Mouse (Mus musculus): ENCODE measurements around the gene Poglut1.
"Not testable (repeated sequence)": the region's sequence is repeated elsewhere in the genome, so short reads cannot be mapped to it uniquely, and the experiment has no call there.

Poglut1 gene

GRCm38 (mm10) chr16:38536544-38537146 is 13.4 kb downstream of the Poglut1 start:
- DNase-seq (ENCODE audit: low read depth): no peak

DNA sequence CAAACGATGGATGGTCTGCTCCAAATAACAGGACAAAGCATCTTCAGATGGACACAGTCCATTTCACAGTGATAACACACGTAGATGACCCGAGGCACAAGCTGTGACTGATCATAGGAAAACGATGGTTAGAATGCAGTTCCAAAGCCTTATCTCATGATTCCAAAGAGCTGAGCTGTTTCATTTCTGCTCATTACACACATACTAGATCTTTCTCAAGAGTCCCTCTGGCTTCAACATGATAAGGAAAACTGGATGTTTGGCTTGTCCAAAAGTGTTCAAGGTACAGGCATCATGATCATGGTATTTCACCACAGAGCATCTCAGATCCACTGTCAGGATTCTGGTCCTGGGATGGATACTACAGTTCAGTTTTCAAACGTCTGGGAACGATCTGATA is 23.8 kb downstream of the Poglut1 start:
- DNase-seq (ENCODE audit: low read depth): no peak

DNA sequence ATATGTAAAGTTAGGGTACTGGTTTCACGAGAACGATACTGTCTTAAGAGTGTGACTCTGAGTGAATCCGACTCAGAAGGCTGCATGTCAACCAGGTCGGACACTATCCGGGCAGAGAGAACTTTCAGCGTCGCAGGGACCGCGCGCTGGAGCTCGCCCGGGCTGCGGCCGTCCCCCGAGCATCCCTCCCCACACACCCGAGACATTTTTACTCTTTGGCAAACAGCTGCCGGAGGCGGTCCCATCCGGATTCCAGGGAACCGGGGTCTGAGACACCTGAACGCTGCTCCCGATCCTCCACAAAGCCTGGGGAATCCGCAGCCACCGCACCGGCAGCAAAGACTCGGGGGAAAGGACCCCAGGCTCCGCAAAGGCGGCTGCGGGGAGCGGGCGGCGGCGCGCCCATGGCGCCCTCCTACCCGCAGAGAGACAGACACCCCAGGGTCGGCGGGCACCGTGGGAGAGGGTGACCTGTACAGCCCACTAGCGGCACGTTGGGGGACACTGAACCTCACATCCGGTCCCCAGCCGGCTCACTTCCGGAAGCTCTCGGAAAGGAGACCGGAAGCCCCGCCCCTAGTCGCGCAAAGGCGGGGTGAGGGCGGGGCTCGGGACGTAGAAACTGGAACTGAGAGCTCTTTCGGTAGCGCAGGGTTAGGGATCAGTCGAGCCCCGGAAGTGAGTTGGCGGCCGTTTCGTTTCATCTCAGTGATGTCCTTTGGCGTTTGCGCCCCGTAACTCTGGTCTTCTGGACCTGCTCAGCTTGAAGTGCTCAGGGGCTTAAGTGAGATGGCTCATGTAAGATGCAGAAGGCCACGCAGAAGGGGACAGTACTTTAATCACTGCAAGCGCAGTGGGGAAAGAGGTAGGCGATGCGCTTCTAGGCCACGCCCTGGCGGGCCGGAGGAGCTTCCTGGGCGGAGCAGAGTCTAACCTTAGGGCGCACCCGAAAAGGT is 27.7 kb downstream of the Poglut1 start, which contains the start of gene Timmdc1:
Gene Timmdc1, minus strand, starts transcription at position 535 of the 956 bp plus-strand sequence.
- peak; percentile 95 for DNase-seq (ENCODE audit: low read depth)

- no peak for DNase-seq (ENCODE audit: low read depth)
Observed at GRCm38 (mm10) chr16:38521211-38521987, 28.7 kb downstream of the Poglut1 start.

- no peak for DNase-seq (ENCODE audit: low read depth)
Observed at GRCm38 (mm10) chr16:38519140-38519539, 30.9 kb downstream of the Poglut1 start.

DNA sequence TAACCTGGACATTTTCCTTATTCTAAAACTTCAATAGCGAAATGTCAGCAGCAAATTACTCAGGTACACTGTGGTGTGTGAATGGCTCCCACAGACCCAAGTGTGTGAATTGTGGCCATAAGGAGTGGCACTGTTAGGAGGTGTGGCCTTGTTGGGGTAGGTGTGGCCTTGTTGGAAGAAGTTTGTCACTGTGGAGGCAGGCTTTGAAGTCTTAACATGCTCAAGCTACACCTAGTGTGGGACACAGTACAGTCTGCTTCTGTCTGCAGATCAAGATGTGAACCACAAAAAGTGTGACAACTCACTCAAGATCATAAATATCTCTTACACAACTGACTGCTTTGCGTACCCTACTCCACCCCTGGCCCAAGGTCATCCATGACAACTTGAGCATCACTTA is 39.2 kb downstream of the Poglut1 start:
- DNase-seq (ENCODE audit: low read depth): no peak

DNA sequence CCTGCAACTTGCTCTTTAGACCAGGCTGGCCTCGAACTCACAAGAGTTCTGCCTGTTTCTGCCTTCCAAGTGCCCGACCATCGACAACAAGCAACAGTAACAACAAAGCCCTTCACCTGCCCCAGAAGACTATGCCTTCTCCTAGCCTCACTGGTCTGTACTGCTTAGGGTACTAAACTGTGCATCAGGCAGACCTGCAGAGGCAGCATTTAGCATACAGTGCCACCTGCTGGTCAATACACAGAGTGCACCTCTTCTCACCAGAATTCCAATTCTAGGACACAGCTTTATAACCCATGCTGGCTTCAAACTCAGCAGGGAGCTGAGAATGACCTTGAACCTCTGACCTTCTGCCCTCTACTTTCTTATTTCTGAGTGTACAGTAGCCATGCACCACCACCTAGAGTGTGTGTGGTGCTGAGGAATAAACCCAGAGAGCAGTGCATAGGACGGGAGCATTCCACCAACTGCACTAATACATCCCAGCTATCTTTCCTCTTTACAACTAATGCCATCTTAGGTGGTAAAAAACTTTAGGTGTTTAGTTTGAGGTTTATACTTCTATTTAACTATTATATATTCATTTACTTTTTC is 43.9 kb downstream of the Poglut1 start:
- no peak for DNase-seq (ENCODE audit: low read depth)

DNA sequence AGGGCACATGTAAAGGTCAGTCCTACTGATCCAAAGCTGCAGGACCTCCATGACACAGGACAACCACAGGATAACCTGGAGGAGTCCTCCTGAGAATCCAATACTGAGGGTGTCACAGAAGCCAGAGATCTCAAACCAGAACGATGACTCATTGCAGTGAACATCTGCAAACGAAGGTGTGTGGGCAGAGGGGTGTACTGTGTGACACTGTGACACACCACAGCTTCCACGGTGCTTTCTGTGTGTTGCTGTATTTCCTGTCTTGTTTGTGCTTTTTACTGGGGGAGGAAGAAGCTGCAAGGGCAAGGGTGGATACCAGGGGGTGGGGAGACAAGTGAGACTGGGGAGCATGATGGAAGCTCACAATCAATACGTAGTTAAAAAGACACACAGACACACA is 46.5 kb downstream of the Poglut1 start:
- no peak for DNase-seq (ENCODE audit: low read depth)

GRCm38 (mm10) chr16:38502469-38502868 is 47.6 kb downstream of the Poglut1 start:
- no peak for DNase-seq (ENCODE audit: low read depth)

DNA sequence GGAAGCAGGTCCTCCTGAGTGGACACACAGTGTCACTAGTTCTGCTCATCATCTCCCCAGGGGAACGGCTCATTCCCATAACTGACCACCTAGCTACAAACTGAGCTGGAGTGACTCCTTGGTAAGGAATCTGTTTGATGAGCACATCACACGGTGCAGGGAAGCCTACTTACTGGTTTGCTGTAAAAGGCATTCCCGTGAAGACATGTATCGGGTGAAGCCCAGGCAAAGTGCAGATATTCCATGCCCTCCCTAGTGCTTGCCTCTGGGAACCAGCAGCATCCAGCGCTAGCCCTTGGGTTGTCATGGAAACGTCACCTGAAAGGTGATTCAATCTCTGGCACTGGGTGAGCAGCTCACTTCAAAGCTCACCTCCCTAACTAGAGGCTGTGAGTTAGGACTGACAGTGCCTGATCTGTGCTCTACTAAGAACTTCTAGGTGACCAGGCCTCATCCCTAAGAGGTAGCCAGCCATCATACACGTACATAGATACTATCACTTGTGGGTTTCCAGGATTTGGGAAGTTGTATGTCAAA is 53.4 kb downstream of the Poglut1 start:
- DNase-seq (ENCODE audit: low read depth): no peak

DNA sequence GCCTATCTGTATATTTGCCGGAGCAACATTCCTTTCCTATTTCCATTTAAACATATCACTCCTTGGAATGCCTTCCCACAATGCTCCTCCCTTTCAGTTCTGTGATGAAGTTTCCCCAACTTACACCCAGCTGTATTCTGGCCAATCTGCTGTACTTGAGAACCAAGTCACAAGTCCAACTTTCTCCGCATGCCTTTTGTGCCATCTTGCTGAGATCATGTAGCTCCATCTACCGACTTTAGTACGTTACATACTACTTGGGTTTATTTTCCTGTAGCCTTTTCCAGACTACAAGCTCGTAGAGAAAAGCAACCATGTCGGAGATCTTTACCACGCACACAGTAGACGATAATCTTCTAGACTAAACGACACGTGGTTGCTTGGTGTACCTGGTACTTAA is 56.2 kb downstream of the Poglut1 start:
- no peak for DNase-seq (ENCODE audit: low read depth)

DNA sequence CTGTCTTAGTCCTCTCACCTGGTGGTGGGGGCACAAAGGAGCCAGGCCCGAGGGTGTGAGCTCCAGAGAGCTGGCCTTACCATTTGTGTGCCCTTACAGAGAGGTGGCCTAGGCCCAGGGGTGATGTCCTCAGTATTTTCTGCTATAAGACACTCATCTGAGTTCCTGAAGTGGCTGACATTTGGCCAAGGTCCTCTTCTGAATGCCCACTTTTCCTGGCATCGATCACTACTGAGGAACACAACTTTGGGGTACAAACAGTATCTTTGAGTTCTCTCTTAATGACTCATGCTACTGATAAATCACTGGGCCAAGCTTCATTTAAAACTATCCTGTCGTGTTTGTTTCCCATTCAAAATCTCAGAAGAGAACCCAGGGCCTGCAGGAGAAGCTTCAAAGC is 57.5 kb downstream of the Poglut1 start:
- DNase-seq (ENCODE audit: low read depth): no peak

- DNase-seq (ENCODE audit: low read depth): no peak
Observed at GRCm38 (mm10) chr16:38483582-38484309, 66.3 kb downstream of the Poglut1 start.

DNA sequence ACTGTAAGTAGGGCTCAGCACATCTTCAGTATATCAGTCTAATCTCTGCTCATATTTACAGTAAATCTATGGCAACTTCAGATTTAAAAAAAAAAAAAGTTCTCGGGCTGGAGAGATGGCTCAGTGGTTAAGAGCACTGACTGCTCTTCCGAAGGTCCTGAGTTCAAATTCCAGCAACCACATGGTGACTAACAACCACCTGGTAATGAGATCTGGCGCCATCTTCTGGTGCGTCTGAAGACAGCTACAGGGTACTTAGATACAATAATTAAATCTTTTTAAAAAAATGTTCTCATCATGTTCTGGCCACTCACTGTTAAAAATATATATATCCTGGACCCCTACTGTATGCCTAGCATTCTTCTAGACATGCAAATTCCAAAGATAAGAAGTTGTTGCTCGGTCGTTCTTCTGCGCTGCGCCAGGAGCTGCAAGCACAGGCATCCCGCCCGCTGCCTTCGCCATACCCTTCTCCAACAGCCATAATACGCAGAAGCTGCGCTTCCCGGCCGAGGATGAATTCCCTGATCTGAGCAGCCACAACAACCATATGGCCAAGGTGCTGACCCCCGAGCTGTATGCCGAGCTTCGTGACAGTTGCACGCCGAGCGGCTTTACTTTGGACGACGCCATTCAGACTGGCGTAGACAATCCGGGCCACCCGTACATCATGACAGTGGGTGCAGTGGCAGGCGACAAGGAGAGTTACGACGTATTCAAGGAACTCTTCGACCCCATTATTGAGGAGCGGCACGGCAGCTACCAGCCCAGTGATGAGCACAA is 67.1 kb downstream of the Poglut1 start:
- no peak for DNase-seq (ENCODE audit: low read depth)

- no peak for DNase-seq (ENCODE audit: low read depth)
Observed at GRCm38 (mm10) chr16:38481327-38481726, 68.7 kb downstream of the Poglut1 start.

DNA sequence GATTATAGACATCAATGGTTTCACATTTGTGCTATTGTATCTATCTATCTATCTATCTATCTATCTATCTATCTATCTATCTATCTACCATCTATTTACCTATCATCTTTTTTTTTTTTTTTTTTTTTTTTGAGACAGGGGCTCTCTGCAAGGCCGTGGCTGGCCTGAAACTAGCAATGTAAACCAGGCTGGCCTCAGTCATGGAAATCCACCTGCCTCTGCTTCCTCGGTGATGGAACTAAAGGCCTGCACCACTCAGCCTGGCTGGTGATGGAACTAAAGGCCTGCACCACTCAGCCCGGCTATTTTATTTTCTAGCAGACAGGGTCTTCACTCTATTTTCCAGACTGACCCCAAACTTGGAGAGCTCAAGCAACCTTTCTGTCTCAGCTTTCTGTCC is 71.8 kb downstream of the Poglut1 start:
- no peak for DNase-seq (ENCODE audit: low read depth)

- not testable (repeated sequence) for DNase-seq (ENCODE audit: low read depth)
Observed at GRCm38 (mm10) chr16:38477241-38477608, 72.8 kb downstream of the Poglut1 start.

DNA sequence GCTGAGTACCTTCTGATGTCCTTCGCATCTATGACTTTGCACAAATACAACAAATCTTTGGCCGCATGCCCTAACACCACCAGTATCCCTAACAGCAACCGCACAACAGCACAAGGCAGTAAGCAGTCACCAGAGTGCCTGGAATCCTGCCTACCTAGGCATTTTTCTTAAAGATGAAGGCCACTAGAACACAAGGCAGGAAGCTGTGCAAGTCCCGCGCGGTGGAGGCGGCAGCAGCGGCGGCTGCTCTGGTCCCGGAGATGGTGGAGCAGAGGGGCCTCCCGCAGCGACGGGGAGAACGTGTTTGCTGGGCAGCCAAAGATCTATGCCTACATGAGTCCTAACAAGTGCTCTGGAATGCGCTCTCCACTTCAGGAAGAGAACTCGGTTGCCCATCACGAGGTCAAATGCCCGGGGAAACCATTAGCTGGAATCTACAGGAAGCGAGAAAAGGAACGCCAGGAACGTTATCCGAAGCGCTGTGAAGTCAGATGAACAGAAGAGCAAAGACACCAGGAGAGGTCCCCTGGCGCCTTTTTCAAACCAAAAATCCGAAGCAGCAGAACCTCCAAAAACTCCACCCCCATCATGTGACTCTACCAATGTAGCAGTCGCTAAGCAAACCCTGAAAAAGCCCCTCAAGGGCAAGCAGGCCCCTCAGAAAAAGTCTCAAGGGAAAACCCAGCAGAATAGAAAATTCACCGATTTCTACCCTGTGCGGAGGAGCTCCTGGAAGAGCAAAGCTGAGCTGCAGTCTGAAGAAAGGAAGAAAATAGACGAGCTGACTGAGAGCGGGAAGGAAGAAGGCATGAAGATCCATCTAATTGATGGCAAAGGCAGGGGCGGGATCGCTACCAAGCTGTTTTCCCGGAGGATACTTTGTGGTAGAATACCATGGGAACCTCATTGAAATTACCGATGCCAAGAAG is 73.5 kb downstream of the Poglut1 start:
- DNase-seq (ENCODE audit: low read depth): no peak

GRCm38 (mm10) chr16:38475681-38476311 is 74.3 kb downstream of the Poglut1 start:
- DNase-seq (ENCODE audit: low read depth): no peak

Measured in c-Kit-positive CD71-negative TER-119-negative erythroid progenitor cells, embryonic 14.5 days (primary cell).